Mouse (Mus musculus) erythroblast, adult 5-6 weeks (primary cell): ENCODE results near the gene Ttc9b. TPM values are rescaled to one million over a fixed set of nuclear protein-coding genes. Genes with fewer than 3 reads are reported as not detected.
A peak's percentile ranks its signal among the peaks of the same experiment; 100 is the strongest.

ENCODE experiments used
- ATAC-seq: replicated peaks from 2 replicates; pipeline ENCODE4 v1.8.0; 2016; ENCODE audit warnings: moderate number of reproducible peaks, mild to moderate bottlenecking, moderate TSS enrichment, inconsistent platforms; ENCODE audit not compliant: poor library complexity, low FRiP score, severe bottlenecking
- total RNA-seq, 2 experiments: library from RNA; stranded (forward) in 1 of 2; stranded (reverse) in 1 of 2; fragments of 150-400 nt in 1 of 2; fragments of 200-764, 138-1000 nt in 1 of 2; gene quantifications; 2 replicates each; pipeline versions ENCODE4 v1.2.3 to v1.2.4; 2015 to 2017; ENCODE audit warnings: low replicate concordance in 2 of 2

The Ttc9b gene
- total RNA-seq, 2 experiments from 2014 or later = not detected

GRCm38 (mm10) chr7:27683218-27683617, 29.5 kb downstream of the Ttc9b start:
- ATAC-seq = no peak

DNA sequence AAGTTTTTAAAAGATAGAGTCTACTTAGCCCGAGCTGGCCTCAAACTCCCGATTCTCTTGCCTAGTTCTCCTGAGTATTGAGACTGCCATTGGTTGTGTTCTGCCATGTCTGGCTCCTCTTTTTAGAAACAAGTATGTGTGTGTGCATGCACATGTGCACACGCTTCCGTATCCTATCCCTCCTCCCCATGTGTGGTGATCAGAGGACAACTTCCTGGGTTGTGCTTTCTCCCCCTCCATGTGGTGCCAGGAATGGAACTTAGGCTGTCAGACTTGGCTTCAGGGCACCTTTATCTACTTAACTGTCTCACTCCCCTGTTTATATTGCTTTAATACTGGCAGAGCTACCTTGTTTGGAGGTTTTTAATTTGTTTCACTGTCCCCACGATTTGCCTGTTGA, 31.5 kb downstream of the Ttc9b start:
- no peak for ATAC-seq

DNA sequence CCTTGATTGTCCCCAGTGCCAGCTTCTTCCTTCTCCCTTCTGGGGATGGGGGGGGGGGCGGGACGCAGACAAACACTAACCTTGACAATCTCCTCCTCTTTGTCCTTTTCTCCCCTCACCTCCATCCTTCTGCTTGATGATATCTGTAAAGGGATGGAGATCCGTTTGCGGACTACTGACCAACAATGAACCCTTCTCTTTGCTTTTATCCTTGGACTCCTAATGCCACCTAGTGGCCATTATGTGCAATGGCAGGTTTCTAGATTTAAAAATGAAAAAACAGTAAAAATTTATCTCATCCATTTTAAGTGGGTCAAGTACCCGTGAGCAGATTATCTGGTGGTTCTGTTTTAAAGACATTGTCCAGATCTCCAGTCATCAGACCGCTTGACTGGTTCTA, 32.0 kb downstream of the Ttc9b start:
- ATAC-seq = no peak

DNA sequence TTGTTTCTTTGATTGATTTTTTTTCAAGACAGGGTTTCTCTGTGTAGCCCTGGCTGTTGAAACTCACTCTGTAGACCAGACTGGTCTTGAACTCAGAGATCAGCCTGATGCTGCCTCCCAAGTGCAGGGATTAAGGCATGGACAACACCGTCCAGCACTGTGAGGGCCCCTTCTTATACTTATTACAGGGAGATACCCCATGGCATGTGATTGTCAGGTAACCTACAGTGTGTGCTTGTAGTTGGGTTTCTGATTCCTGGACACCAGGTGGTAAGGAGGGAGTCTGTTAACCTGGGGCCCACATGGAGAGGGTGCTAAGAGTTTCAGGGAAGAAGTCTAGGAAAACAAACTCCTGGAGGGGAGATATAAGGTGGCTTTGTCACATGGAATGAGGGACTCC, 33.3 kb downstream of the Ttc9b start:
- no peak for ATAC-seq

- no peak for ATAC-seq
Observed at GRCm38 (mm10) chr7:27687836-27688235, 34.1 kb downstream of the Ttc9b start.

GRCm38 (mm10) chr7:27688246-27688788, 34.6 kb downstream of the Ttc9b start:
- no peak for ATAC-seq

DNA sequence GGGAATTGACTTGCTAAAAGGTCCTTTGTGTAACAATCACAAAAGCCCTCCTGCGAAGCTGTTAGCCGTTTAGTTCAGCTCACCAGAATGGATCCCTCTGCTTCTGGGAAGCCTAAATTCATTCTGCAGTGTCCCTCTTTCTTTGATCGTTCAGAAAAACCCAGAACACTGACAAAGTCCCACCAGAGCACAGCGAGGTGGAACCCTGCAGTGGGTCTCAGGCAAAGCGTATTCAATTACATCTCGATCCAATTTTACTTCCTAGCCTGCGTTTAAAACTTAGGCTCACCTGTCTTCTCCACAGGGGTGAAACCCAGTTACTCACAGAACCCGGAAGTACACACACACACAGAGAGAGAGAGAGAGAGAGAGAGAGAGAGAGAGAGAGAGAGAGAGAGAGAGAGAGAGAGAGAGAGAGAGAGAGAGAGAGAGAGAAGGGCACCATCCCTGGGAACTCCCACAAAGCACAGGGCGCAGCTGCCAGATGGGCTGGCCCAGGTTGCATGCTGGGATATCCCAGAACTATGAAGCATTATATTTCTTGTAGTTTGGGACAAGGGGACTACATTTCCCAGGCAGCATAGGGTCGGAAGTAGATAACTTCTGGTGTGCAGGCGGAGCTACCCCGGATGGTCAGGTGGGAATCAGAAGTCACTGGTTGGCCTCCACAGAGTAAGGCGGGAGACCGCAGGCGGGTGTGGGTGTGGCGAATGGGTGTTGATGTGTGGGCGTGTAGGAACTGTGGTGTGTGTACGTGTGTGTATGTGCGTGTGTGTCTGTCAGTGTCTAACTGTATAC, 35.3 kb downstream of the Ttc9b start, which contains the start of gene Zfp607b:
TSS of gene Zfp607b (plus strand) at position 526 of the 798 bp plus-strand sequence.
- peak; percentile 98 for ATAC-seq

- ATAC-seq = no peak
Observed at GRCm38 (mm10) chr7:27691076-27691475, 37.4 kb downstream of the Ttc9b start.

- no peak for ATAC-seq
Observed at GRCm38 (mm10) chr7:27696711-27697110, 43.0 kb downstream of the Ttc9b start.

Other genes with a start within 250 kb of the Ttc9b start
- 0.42 TPM in 1 of 2 replicates, not detected in the other for gene Sptbn4, start 206.2 kb upstream of the Ttc9b start, total RNA-seq (2015; ENCODE audit: low replicate concordance)
- gene Sptbn4, start 206.2 kb upstream of the Ttc9b start, total RNA-seq (2017; ENCODE audit: low replicate concordance) = 0.17 and 0.28 TPM in 2 replicates
- gene Blvrb, start 205.9 kb upstream of the Ttc9b start, total RNA-seq (2015; ENCODE audit: low replicate concordance) = 379 and 403 TPM in 2 replicates
- 431 and 604 TPM in 2 replicates for gene Blvrb, start 205.9 kb upstream of the Ttc9b start, total RNA-seq (2017; ENCODE audit: low replicate concordance)
- 31.8 and 57.3 TPM in 2 replicates for gene Sertad3, start 180.1 kb upstream of the Ttc9b start, total RNA-seq (2015; ENCODE audit: low replicate concordance)
- 56.2 and 61.8 TPM in 2 replicates for gene Sertad3, start 180.1 kb upstream of the Ttc9b start, total RNA-seq (2017; ENCODE audit: low replicate concordance)
- 26.5 and 34.1 TPM in 2 replicates for gene Sertad1, start 167.0 kb upstream of the Ttc9b start, total RNA-seq (2015; ENCODE audit: low replicate concordance)
- 26.2 and 30.5 TPM in 2 replicates for gene Sertad1, start 167.0 kb upstream of the Ttc9b start, total RNA-seq (2017; ENCODE audit: low replicate concordance)
- not detected in 2 replicates for gene Prx, start 154.6 kb upstream of the Ttc9b start, total RNA-seq (2015; ENCODE audit: low replicate concordance)
- gene Prx, start 154.6 kb upstream of the Ttc9b start, total RNA-seq (2017; ENCODE audit: low replicate concordance) = 0.28 and 0.43 TPM in 2 replicates
- not detected in 2 replicates for gene Hipk4, start 130.6 kb upstream of the Ttc9b start, total RNA-seq (2015; ENCODE audit: low replicate concordance)
- not detected in 2 replicates for gene Hipk4, start 130.6 kb upstream of the Ttc9b start, total RNA-seq (2017; ENCODE audit: low replicate concordance)
- gene Pld3, start 100.7 kb upstream of the Ttc9b start, total RNA-seq (2015; ENCODE audit: low replicate concordance) = 128 and 139 TPM in 2 replicates
- gene Pld3, start 100.7 kb upstream of the Ttc9b start, total RNA-seq (2017; ENCODE audit: low replicate concordance) = 73.6 and 84.7 TPM in 2 replicates
- gene 2310022A10Rik, start 100.7 kb upstream of the Ttc9b start, total RNA-seq (2015; ENCODE audit: low replicate concordance) = 2.9 TPM in 1 of 2 replicates, not detected in the other
- 3.6 and 10.4 TPM in 2 replicates for gene 2310022A10Rik, start 100.7 kb upstream of the Ttc9b start, total RNA-seq (2017; ENCODE audit: low replicate concordance)
- gene Akt2, start 62.4 kb upstream of the Ttc9b start, total RNA-seq (2015; ENCODE audit: low replicate concordance) = 22.7 and 25.1 TPM in 2 replicates
- gene Akt2, start 62.4 kb upstream of the Ttc9b start, total RNA-seq (2017; ENCODE audit: low replicate concordance) = 51.2 and 57.6 TPM in 2 replicates
- gene Map3k10, start 20.7 kb downstream of the Ttc9b start, total RNA-seq (2015; ENCODE audit: low replicate concordance) = 1.0 TPM in 1 of 2 replicates, not detected in the other
- 0.77 and 0.98 TPM in 2 replicates for gene Map3k10, start 20.7 kb downstream of the Ttc9b start, total RNA-seq (2017; ENCODE audit: low replicate concordance)
- not detected in 2 replicates for gene Zfp607b, start 35.4 kb downstream of the Ttc9b start, total RNA-seq (2015; ENCODE audit: low replicate concordance)
- gene Zfp607b, start 35.4 kb downstream of the Ttc9b start, total RNA-seq (2017; ENCODE audit: low replicate concordance) = 0.28 TPM in 1 of 2 replicates, not detected in the other
- gene Zfp60, start 77.5 kb downstream of the Ttc9b start, total RNA-seq (2015; ENCODE audit: low replicate concordance) = 0.42 and 4.0 TPM in 2 replicates
- gene Zfp60, start 77.5 kb downstream of the Ttc9b start, total RNA-seq (2017; ENCODE audit: low replicate concordance) = 1.8 and 4.5 TPM in 2 replicates
- gene Zfp626, start 153.3 kb downstream of the Ttc9b start, total RNA-seq (2015; ENCODE audit: low replicate concordance) = 1.5 and 6.7 TPM in 2 replicates
- 0.68 and 2.8 TPM in 2 replicates for gene Zfp626, start 153.3 kb downstream of the Ttc9b start, total RNA-seq (2017; ENCODE audit: low replicate concordance)
- gene Zfp59, start 184.7 kb downstream of the Ttc9b start, total RNA-seq (2015; ENCODE audit: low replicate concordance) = 0.63 and 1.9 TPM in 2 replicates
- 2.0 and 2.4 TPM in 2 replicates for gene Zfp59, start 184.7 kb downstream of the Ttc9b start, total RNA-seq (2017; ENCODE audit: low replicate concordance)
- gene Zfp607a, start 203.6 kb downstream of the Ttc9b start, total RNA-seq (2015; ENCODE audit: low replicate concordance) = 0.58 and 1.0 TPM in 2 replicates
- 1.1 and 2.6 TPM in 2 replicates for gene Zfp607a, start 203.6 kb downstream of the Ttc9b start, total RNA-seq (2017; ENCODE audit: low replicate concordance)